Mouse (Mus musculus) midbrain, embryonic 16.5 days (tissue): ENCODE results near the gene Nsrp1. TPM values are rescaled to one million over a fixed set of nuclear protein-coding genes. Genes with fewer than 3 reads are reported as not detected.

Source experiments
- ATAC-seq: fragments of 200-750 bp; cut with Nextera tagmentation; 2 replicates; pipeline ENCODE4 v1.8.0; 2017; ENCODE audit warnings: moderate TSS enrichment
- H3K27ac ChIP-seq: fragments of 300-500 bp; sonication (generic); 2 replicates; pipeline ENCODE4 v1.5.1; 2014; ENCODE audit warnings: mild to moderate bottlenecking, low read length, mixed read lengths
- H3K27me3 ChIP-seq: fragments of 300-500 bp; sonication (generic); 2 replicates; pipeline ENCODE4 v1.6.1; 2014; ENCODE audit warnings: low read depth, low read length, mixed read lengths; ENCODE audit not compliant: control insufficient read depth, insufficient read depth
- H3K36me3 ChIP-seq: fragments of 300-500 bp; sonication (generic); 2 replicates; pipeline ENCODE4 v1.6.1; 2014; ENCODE audit warnings: mild to moderate bottlenecking, low read length, moderate library complexity, mixed read lengths; ENCODE audit not compliant: control insufficient read depth, insufficient read depth
- H3K4me1 ChIP-seq: fragments of 300-500 bp; sonication (generic); 2 replicates; pipeline ENCODE4 v1.6.1; 2014; ENCODE audit warnings: mild to moderate bottlenecking, low read length, mixed read lengths; ENCODE audit not compliant: control insufficient read depth, insufficient read depth
- H3K4me2 ChIP-seq: fragments of 300-500 bp; sonication (generic); 2 replicates; pipeline ENCODE4 v1.6.1; 2014; ENCODE audit warnings: mild to moderate bottlenecking, low read length, mixed read lengths
- H3K4me3 ChIP-seq: fragments of 300-500 bp; sonication (generic); 2 replicates; pipeline ENCODE4 v1.5.1; 2014; ENCODE audit warnings: low read depth, mild to moderate bottlenecking, low read length, moderate library complexity, mixed read lengths
- H3K9ac ChIP-seq: fragments of 300-500 bp; sonication (generic); 2 replicates; pipeline ENCODE4 v1.6.1; 2014; ENCODE audit warnings: low read depth, low read length, mixed read lengths
- H3K9me3 ChIP-seq: fragments of 300-500 bp; sonication (generic); replicated peaks from 2 replicates; pipeline ENCODE4 v1.6.1; 2014; ENCODE audit warnings: mild to moderate bottlenecking, low read length, mixed read lengths; ENCODE audit not compliant: control insufficient read depth, poor library complexity, severe bottlenecking
- WGBS: fragments of 180-500 bp; shearing (Covaris S2); extraction: QIAGEN DNeasy Blood & Tissue Kit; methylation state at CpG from one replicate; pipeline ENCODE4 v1.1.7; 2014; 5-methylcytosine and 5-hydroxymethylcytosine counted together
- microRNA counts: library from miRNA; unstranded; fragments of <30 nt; microRNA quantifications from one replicate; lab custom pipeline; 2016
- microRNA-seq: library from miRNA; unstranded; fragments of <30 nt; microRNA quantifications from one replicate; pipeline ENCODE4, GENCODE M21; 2017
- polyA plus RNA-seq: library from polyadenylated mRNA; unstranded; fragments of >200 nt; fragmentation: Nextera tagmentation; extraction: Ambion mirVana; gene quantifications from 2 replicates; pipeline ENCODE4 v1.2.1, GENCODE M21; 2015

Gene Nsrp1
- polyA plus RNA-seq, 1 experiment from 2014 or later: 48.8 TPM

GRCm38 (mm10) chr11:77002361-77002760, 75.9 kb downstream of the Nsrp1 start:
- ATAC-seq: no peak
- Histone ChIP-seq H3K9me3 (no peaks in the 10 kb centered on the region), H3K9ac (no peak overlapping the region), H3K36me3 (no peaks in the 10 kb centered on the region), H3K4me3 (no peak overlapping the region), H3K27me3 (peaks cover 33% of the 10 kb centered on the region), H3K27ac (no peak overlapping the region), H3K4me2 (no peak overlapping the region), H3K4me1 (peaks cover 14% of the 10 kb centered on the region)
- WGBS: 80% methylated on average over 1 of the region's 1 CpGs

- no peak overlapping the region for H3K9ac ChIP-seq
- peaks cover 45% of the 10 kb centered on the region for H3K27me3 ChIP-seq
- H3K4me2 ChIP-seq: no peak overlapping the region
- 63% methylated on average over 5 of the region's 5 CpGs for WGBS
- H3K4me1 ChIP-seq: peaks cover 14% of the 10 kb centered on the region
- no peaks in the 10 kb centered on the region for H3K36me3 ChIP-seq
- ATAC-seq: no peak
- H3K4me3 ChIP-seq: no peak overlapping the region
- no peak overlapping the region for H3K27ac ChIP-seq
- no peaks in the 10 kb centered on the region for H3K9me3 ChIP-seq
These were observed 77.5 kb downstream of the Nsrp1 start for GRCm38 (mm10) chr11:77000741-77001140.

- no peaks in the 10 kb centered on the region for H3K36me3 ChIP-seq
- H3K4me2 ChIP-seq: peak overlapping the region; percentile 75
- no peak overlapping the region for H3K27ac ChIP-seq
- H3K4me1 ChIP-seq: peaks cover 14% of the 10 kb centered on the region
- no peaks in the 10 kb centered on the region for H3K9me3 ChIP-seq
- H3K4me3 ChIP-seq: peak overlapping the region; percentile 44
- peak overlapping the region; percentile 50 for H3K9ac ChIP-seq
- H3K27me3 ChIP-seq: peaks cover 45% of the 10 kb centered on the region
- no peak for ATAC-seq
- 8% methylated on average over 24 of the region's 24 CpGs for WGBS
These were observed 79.5 kb downstream of the Nsrp1 start for GRCm38 (mm10) chr11:76998705-76999226.

DNA sequence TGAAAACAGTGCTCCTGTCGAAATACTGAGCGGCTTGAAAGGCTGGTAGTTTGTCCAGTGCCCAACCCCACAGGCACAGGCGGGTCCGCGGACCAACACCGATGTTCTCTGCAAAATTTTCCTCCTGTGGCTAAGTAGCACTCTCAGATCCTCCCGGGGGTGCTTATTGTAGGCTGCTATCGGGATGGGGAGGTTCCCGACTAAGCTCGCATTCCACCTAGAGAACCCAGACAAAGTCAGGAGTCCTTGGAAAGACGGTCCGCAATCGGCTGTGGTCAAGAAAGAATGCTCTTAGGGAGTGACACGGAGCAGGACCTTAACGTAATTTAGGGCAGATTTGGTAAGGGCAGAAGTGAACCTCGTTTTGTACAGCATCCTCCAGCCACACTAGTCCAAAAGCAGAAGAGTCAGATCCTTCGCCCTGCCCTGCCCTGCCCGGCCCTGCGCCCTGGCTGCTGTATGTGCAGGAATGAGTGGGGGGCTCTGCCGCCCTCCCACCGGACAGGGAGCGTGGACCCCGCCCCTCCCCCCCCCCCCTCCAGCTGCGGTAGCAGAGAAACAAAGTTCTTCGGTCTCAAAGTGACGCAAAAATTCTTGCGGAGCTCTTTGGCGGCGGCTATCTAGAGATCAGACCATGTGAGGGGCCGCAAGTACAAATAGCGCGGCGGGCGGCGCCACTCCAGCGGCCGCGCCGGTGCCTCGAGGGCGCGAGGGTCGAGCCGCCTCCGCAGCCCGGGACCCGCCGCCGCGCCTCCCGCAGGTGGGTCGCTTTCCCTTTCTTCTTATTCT, 80.1 kb downstream of the Nsrp1 start, which contains the start of gene Slc6a4:
Slc6a4 (plus strand) TSS at position 688 of the 789 bp plus-strand sequence.
- 1% methylated on average over 51 of the region's 52 CpGs for WGBS
- H3K27me3 ChIP-seq: peaks cover 45% of the 10 kb centered on the region
- ATAC-seq: 0 out of 2 replicates have a peak, but pooled peaks have one; percentile 28

DNA sequence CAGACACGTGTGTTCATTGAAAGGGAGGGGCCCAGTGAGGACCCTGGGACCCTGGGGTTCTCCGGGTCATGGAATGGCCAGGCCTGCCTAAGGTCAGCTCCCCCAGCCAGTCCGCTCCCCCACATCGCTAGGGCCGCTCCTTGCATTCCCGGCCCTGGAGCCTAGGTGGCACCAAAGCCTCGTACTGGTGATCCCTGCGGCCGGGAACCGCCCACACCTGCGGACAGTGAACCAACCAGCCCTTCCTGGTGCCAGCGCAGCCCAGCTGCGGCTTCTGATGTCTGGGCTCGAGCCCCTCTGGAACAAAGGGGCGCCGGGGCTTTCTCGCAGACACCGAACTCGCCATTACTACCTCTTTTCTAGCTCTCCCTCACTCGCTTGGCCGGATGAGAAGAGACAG, 80.9 kb downstream of the Nsrp1 start:
- Histone ChIP-seq H3K9ac (peak overlapping the region; percentile 40), H3K27me3 (peaks cover 45% of the 10 kb centered on the region)
- peak; percentile 86 for ATAC-seq

More for the DNA sequence above, 80.1 kb downstream of the Nsrp1 start, which contains the start of gene Slc6a4:
- H3K9me3 ChIP-seq: no peaks in the 10 kb centered on the region
- H3K36me3 ChIP-seq: no peaks in the 10 kb centered on the region
- H3K27ac ChIP-seq: no peak within 1 kb of the TSS
- H3K4me3 ChIP-seq: peak within 1 kb of the TSS; percentile 44
- H3K4me2 ChIP-seq: peak within 1 kb of the TSS; percentile 75
- peaks cover 14% of the 10 kb centered on the region for H3K4me1 ChIP-seq
- peak within 1 kb of the TSS; percentile 50 for H3K9ac ChIP-seq

GRCm38 (mm10) chr11:76995966-76996672, 82.1 kb downstream of the Nsrp1 start:
- Histone ChIP-seq H3K9me3 (no peaks in the 10 kb centered on the region), H3K36me3 (no peaks in the 10 kb centered on the region), H3K4me1 (peaks cover 14% of the 10 kb centered on the region), H3K27ac (no peak overlapping the region), H3K27me3 (peaks cover 39% of the 10 kb centered on the region), H3K9ac (0 out of 2 replicates have a peak overlapping the region, but pooled peaks have one; percentile 10), H3K4me2 (no peak overlapping the region), H3K4me3 (no peak overlapping the region)
- WGBS: 61% methylated on average over 20 of the region's 20 CpGs
- no peak for ATAC-seq

More for the DNA sequence above, 80.9 kb downstream of the Nsrp1 start:
- Histone ChIP-seq H3K27ac (no peak overlapping the region), H3K9me3 (no peaks in the 10 kb centered on the region), H3K4me3 (peak overlapping the region; percentile 44), H3K36me3 (no peaks in the 10 kb centered on the region), H3K4me1 (peaks cover 14% of the 10 kb centered on the region), H3K4me2 (peak overlapping the region; percentile 75)
- under 1% methylated on average over 19 of the region's 21 CpGs for WGBS

MicroRNA genes within 50 kb of the gene (microRNA counts, 519-probe panel; counts per million panel counts)
- microRNA mmu-miR-423-3p (lab: Ali Mortazavi, UCI) (2,377 counts per million, percentile 71 among the panel's probes with 10 or more counts), microRNA mmu-miR-423-5p (lab: Ali Mortazavi, UCI) (2,401 counts per million, percentile 71 among the panel's probes with 10 or more counts)

Small RNA genes lying within 50 kb of the gene (microRNA-seq; reads per million reads assigned to microRNA genes)
- gene Mir423: 3,087 reads per million, percentile 87 among the genes with 10 or more reads in this experiment

Other genes with a start within 250 kb of the Nsrp1 start
- gene Cpd, start 231.4 kb downstream of the Nsrp1 start, polyA plus RNA-seq: 6.1 and 6.2 TPM in 2 replicates
- not detected in 2 replicates for gene Tmigd1, start 176.3 kb downstream of the Nsrp1 start, polyA plus RNA-seq
- gene Blmh, start 153.6 kb downstream of the Nsrp1 start, polyA plus RNA-seq: 139 and 151 TPM in 2 replicates
- gene Slc6a4, start 79.8 kb downstream of the Nsrp1 start, polyA plus RNA-seq: 7.8 and 10.9 TPM in 2 replicates
- gene Efcab5, start 110.5 kb upstream of the Nsrp1 start, polyA plus RNA-seq: 0.82 and 1.5 TPM in 2 replicates
- 20.2 and 21.2 TPM in 2 replicates for gene Ssh2, start 137.9 kb upstream of the Nsrp1 start, polyA plus RNA-seq